Mouse (Mus musculus): ENCODE data around the gene Sstr2.

Gene Sstr2

DNA sequence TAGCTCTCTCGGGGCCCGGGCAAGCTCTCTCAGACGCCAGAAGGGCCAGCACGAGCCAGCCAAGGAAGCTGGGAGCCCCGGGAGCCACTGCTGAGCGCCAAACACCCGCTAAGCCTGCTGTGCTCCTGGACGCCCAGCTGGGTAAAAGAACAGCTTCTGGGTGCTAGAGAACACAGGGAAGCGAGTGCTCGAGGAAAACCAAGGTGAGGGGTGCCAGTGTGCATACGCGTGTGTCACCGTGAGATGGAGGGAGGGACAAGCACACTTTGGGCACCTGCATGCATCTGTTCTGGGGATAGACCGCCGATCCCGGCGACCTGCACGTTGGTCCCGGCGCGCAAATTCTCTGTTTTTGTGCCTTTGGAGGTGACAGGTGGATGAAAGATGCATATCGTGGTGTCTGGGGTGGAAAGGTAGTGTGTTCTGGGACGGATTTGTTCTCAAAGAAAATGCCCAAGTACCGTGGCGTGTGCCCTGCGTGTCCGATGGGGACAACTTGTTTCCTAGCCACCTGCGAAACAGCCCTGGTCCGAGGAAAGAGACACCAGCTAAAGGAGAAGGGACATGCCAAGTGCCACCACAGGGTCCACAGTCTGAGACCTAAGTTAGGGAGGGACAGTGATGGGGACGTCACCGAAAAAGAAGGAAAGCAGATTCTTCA lies 408 bp downstream of the Sstr2 start:
- no peak for DNase-seq (ENCODE audit: low spot score in 2 of 2)

DNA sequence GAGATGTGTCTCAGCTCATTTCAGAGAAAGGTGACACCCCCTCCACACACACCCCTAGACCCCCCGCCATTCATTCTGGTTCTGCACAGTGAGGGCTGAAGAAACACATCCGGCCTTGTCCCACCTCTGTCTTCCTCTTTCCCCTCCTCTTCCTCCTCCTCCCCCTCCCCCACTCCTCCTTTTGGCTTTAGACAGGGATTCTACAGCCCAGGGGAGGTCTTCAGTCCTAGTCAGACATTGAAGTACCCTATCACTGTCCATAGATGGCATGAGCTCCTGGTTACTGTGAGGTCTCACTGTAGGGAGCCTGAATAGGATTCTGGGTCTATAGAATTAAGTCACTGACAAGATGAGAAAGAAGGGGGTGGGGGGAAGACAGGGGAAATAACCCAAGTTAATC lies 1.9 kb downstream of the Sstr2 start:
- DNase-seq (ENCODE audit: low spot score in 2 of 2), result no peak

DNA sequence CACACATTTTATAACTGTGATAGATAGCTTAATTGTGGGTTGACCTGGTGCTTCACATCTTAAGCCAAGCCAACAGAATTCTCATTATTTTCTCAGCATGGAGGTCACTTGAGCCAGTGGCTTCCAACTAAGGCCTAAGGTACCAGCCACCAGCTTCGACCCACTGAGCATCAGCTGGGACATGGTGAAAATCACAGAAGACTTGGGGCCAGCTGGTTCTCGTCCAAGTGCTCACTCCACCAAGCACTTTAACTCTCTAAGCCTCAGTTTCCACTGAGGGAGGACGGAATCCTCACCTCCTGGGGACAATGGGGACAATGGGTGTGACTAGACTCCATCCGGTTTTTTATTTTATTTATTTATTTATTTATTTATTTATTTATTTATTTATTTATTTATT lies 2.9 kb downstream of the Sstr2 start:
- DNase-seq (ENCODE audit: low spot score in 2 of 2), result no peak

DNA sequence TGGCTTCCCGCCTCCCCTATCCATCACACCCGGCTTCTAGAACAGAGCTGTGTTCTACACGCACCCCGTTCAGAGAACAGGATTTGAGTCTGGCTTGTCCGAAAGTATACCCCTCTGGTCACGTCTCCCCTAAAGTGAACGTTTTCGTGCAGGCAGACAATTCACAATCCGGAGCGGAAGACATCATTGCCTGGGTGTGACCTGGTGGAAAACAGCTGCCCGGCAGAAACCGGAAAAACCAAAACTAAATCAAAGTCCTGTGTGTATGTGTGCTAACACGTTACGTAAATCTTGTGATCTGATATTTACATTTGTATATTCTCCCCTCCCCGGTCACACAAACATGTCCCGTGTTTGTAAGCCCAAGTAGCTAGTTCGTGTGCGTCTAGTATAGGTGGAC lies 6.3 kb downstream of the Sstr2 start:
- no peak for DNase-seq (ENCODE audit: low spot score in 2 of 2)

DNA sequence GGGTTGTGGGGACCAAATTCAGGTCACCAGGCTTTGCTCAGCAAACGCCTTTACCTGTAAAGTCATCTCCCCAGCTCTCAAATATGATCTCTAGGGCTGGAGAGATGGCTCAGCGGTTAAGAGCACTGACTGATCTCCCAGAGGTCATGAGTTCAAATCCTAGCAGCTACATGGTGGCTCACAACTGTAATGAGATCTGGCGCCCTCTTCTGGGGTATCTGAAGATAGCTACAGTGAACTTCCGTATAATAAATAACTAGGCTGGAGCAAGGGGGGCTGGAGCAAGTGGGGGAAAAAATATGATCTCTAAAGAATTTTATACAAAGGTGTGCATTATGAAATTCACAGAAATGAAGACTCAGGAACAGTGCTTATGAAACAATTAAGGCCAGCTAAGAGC lies 8.6 kb downstream of the Sstr2 start:
- DNase-seq (ENCODE audit: low spot score in 2 of 2), result no peak

DNA sequence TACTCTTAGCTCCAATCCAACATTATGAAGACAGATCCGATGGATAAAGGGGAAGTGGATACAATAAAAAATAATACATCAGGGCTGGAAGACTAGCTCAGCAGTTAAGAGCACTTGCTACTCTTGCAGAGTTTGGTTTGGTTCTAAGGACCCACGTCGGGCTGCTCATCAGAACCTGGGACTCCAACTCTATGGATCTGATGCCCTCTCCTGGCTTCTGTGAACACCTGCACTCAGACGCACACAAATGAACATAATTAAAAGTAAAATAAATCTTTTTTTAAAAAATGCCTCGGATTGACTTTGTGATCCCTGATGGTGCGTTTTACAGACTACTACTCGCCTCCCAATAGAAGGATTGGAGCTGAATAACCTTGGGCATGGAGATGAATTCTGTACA lies 11.5 kb downstream of the Sstr2 start:
- no peak for DNase-seq (ENCODE audit: low spot score in 2 of 2)

DNA sequence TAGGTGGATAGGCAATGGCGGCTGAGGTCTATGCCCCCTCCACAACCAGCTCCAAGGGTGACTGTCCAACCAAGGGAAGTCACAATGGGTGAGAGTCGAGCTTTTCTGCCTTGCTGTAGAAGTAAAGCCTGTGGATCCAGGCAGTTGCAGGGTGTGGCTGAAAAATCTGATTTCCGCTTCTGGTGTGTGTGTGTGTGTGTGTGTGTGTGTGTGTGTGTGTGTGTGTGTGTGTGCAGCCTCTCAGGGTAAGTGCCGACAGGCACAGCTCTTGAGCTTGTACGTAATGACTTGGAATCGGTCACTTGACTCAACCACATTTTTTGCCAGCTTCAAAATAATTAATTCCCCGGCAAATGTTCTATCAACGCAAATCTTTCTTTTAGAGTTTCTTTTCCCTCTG lies 12.2 kb downstream of the Sstr2 start:
- DNase-seq (ENCODE audit: low spot score in 2 of 2), result no peak

DNA sequence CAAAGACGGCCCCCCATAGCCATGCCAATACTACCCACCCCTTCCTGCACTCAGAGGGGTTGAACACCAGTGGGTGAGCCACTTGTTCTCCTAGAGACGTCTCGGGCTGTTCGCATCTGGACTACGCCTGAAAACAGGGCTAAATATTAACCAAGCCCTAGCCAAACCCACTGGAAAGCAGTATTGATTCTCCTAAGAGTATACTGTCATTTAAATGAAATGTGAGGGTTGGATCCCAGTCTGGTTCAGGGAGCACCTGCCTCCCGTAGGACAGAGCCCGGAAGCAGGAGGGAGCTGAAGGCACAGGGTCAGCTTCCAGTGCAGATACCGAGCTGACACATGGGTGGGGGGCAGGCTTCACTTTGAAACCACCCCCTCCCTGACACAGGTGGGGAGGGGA lies 12.7 kb downstream of the Sstr2 start:
- DNase-seq (ENCODE audit: low spot score in 2 of 2), result no peak

DNA sequence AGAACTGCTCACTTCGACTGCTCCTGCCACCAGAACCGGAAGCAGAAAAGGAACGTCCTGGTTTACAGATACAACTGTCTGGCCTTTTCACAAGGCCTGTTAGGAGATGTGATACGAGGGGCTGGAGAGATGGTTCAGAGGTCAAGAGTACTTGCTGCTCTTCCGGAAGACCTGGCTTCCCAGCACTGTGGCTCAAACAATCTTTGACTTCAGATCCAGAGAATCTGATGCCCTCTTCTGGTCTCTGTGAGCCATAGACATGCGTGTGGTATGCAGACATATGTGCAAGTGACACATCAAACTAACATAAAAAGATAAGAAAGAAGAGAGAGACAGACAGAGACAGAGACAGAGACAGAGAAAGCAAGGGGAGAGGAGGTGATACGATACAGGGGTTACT lies 13.2 kb downstream of the Sstr2 start:
- DNase-seq (ENCODE audit: low spot score in 2 of 2), result no peak

DNA sequence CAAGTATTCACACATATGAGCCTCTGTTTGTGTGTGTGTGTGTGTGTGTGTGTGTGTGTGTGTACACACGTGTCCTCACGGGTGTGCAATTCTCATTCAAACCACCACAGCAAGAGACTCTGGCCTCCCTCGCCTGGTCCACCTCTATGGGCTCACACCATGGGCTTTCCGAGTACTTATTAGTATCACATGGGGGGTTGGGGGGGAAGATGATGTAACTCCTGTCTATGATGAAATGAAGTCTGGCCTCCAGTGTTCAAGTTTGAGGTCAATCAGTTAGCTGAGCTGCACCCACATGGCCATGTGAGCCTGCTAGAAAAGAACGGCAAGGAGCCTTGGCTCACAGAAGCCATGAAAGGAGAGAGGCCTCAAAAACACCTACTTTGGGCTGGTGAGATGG lies 14.3 kb downstream of the Sstr2 start:
- DNase-seq (ENCODE audit: low spot score in 2 of 2), result no peak

DNA sequence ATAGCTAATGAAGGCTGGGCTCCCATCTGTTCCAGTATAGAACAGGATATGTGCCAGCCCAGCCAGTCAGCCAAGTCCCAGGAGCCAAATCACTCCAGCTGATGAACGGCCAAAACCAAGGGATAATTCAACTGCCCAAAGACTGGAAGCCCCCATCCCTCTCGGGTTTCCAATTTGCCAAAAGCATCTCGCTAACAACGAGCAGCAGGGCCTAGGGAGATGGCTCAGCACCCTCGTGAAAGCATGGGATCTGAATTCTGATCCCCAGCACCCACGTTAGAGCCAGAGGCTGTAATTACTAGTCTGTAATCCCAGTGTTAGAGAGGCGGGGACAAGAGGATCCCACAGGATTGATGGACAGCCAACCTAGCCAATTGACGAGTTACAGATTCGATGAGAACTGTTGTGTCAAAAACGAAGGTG lies 15.6 kb downstream of the Sstr2 start:
- no peak for DNase-seq (ENCODE audit: low spot score in 2 of 2)

DNA sequence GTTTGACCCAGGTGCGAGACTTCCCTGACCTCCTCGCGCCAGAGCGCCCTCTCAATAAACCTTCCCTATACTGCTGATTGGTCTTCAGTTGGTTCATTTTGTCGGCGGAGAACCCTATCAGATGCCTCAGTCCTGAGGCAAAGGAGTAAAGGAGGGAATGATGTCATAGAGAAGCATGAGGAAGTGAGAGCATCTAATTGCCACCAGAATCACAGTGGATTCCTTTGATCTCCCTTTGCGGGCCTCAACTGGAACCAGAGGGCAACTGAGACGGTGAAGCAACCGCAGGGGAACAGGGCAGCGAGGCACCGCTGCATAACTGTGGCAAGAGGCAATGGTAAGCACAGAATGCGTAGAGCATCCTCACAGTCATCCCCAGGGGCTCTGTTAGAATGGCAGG lies 19.5 kb downstream of the Sstr2 start:
- DNase-seq (ENCODE audit: low spot score in 2 of 2), result no peak

DNA sequence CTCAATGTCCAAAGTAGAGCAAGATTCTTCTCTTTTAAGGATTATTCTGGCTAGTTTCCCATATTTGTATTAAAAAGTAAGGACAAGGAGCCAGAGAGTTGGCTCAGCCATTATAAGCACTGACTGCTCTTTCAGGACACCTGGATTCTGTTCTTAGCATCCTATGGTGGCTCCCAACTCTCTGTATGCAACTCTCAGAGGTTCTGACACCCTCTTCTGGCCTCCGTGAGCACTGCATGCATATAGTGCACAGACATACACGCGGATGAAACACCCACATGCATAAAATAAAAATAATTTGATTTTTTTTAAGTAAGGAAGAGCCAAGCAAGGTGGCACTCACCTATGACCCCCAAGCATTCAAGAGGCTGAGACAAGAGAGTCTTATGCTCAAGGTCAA lies 26.0 kb downstream of the Sstr2 start:
- DNase-seq (ENCODE audit: low spot score in 2 of 2), result no peak

DNA sequence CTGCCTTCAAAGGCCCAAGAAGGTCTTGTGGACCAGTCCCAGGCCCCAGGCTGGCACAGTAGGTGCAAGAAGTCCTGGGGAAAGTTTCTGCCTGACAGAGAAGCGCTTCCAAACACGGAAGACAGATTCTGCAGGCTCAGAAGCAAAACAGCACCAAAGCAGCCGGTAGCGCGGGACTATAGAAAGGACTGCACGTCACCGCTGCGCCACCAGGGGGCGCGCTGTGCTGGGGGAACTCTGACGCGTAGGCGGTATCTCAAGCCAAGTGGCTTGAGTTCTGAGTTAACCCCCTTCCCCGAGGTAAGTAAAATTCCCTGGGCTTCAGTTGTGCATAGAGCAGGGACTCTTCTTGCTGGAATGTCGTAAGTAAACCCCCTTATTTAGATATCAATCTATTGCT lies 29.0 kb downstream of the Sstr2 start:
- peak; percentile 73 to 74 for DNase-seq (ENCODE audit: low spot score in 2 of 2)

DNA sequence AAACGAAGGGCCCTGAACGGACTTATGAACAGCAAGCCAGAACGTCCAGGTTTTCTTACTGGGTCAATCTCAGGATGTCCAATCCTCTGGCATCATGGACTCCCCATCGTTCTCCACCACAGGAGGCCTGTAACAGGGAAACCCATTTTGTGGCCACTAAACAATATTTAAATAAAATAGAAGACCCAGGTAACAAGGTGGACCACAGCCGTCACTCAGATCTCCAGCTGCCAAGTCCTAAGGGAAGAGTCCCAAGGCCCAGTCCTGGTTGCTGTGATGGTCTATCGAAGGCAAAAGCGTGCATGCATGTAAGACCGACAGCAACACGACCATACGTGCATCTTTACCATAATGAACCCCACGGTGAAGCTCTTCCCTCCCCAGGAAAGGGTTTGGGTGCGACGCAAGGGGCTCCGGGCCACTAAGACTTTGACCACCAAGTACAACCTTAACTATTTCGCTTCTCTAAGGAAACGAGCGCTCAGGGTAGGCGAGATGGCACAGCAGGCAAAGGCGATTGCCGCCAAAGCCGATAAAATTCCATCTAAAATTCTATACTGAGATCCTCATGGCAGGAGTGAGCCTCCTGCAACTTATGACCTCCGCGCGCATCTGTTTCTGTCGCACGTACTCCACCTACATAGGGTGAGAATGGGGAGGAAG lies 29.7 kb downstream of the Sstr2 start, which contains the start of gene Cog1:
Gene Cog1, plus strand, starts transcription at position 480 of the 663 bp plus-strand sequence.
- no peak for DNase-seq (ENCODE audit: low spot score in 2 of 2)

DNA sequence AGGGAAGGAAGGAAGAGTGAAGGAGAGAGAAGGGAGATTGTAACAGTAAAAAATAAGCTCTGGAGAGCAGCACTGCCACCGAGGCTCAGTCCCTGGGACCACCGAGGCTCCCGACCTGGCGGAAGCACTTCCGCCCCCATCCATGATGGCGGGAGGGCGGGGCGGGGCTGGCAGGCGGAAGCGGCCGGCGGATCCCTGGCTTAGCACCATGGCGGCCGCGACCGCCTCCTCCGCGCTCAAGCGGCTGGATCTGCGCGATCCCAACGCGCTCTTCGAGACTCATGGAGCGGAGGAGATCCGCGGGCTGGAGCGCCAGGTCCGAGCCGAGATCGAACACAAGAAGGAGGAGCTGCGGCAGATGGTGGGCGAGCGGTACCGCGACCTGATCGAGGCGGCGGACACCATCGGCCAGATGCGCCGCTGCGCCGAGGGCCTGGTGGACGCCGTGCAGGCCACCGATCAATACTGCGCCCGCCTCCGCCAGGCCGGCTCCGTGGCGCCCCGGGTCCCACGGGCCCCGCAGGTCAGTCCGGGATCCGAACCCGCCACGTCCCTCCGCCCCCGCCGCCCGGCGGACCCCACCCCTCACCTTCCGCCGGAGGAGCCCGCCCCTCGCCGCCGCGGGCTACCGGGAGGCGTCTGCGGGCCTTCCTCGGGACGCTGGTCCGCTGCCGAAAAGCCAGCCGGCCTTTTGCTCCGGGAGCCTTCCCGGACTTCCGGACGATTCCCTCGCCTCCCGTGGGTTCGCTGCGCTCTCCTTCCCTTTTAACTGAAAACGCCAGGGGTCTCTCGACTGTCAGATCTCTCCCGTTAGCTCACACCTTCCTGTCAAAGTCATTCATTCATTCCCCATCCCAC lies 30.4 kb downstream of the Sstr2 start, which contains the start of gene Slc39a11:
Gene Slc39a11, minus strand, starts transcription at position 727 of the 858 bp plus-strand sequence.
- DNase-seq (ENCODE audit: low spot score in 2 of 2), result peak in 1 of 2 experiments; percentile 61

DNA sequence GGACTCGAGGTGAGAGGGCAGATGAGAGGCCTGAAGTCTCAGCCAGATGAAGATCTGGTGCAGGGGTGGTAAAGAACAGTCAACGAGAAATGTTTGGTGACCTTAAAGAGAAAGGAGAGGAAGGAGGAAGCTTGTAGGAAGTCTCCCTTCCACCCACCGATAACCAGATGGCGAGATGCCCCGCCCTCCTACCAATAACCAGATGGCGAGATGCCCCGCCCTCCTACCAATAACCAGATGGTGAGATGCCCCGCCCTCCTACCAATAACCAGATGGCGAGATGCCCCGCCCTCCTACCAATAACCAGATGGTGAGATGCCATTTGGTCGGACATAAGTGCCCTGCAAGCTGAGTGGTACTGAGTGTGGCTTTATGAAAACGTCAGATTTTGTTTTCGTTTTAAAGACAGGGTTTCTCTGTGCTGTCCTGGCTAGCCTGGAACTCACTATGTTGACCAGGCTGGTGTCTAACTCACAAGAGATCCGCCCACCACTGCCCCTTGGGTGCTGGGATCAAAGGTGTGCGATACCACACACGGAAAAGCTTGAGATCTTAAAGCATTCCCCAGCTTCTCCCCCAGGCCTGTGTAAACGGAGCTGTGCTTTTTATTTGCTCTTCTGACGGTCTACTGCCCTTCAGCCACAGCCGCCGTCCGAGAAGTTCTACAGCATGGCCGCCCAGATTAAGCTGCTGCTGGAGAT lies 32.2 kb downstream of the Sstr2 start:
- DNase-seq (ENCODE audit: low spot score in 2 of 2), result no peak

DNA sequence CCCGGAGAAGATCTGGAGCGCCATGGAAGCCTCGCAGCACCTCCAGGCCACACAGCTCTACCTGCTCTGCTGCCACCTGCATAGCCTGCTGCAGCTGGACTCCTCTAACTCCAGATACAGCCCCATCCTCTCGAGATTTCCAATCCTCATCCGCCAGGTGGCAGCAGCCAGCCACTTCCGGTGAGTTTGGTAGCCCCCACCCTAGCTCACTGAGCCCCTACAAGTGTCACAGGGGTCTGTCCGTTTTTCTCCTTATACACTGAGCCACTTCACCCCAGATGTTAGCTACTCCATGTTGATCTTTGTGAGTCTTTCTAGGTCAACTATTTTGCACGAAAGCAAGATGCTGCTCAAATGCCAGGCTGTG lies 32.7 kb downstream of the Sstr2 start:
- DNase-seq (ENCODE audit: low spot score in 2 of 2), result no peak

DNA sequence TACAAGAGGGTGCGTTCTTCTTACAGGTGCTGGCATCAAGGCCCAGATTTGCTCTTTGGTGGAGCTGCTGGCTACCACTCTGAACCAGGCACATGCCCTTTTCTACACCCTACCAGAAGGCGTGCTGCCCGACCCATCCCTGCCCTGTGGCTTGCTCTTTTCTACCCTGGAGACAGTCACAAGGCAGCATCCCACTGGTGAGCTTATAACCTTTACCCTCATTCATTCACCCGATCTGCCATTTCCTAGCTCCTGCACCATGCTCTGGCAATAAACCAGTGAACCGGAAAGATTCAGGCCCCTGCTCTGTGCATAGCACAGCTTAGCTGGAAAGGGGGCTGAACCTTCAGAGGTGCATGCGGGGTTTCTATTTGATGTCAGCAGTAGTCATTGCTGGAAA lies 33.4 kb downstream of the Sstr2 start:
- no peak for DNase-seq (ENCODE audit: low spot score in 2 of 2)

DNA sequence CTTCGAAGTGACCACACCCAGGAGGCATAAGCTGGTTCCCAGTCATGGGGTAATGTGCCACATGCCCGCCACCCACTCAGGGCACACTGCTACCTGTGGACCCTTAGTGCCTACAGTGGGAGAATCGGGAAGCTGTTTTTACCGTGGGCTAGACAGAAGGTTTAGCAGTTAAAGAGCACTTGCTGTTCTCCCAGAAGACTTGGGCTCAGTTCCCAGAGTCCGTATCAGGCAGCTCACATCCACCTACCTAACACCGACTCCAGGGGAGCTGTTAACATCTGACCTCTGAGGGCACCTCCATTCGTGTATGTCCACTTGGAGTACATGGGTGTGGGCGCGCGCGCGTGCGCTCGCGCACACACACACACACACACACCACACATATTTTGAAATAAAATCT lies 35.0 kb downstream of the Sstr2 start:
- no peak for DNase-seq (ENCODE audit: low spot score in 2 of 2)

DNA sequence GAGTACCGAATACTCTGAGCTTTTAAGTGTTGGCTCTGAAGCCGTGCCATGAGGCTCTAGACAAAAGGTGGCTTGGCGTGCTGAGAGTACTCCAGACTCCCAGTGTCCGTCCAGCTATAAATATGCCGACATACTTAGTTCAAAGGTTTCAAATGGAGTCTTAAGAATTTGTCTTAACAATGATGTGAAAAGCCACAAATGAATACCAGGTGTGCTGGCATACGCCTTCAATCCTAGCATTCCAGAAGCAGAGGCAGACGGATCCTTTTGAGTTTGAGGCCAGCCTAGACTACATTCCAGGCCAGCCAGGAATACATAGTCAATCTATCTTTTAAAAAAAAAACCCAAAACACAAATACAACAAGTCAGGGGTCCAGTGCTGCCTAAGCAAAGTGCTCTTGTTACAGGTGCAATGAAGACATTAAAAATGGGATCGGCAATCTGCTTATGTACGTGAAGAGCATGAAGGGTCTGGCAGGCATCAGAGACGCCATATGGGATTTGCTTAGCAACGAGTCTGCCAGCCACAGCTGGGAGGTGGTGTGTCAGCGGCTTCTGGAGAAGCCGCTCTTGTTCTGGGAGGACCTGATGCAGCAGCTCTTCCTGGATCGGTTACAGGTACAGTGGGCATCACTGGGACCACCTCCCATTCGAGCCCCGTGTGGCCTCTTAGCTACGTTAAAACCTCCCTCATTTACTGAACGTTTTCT lies 35.6 kb downstream of the Sstr2 start:
- no peak for DNase-seq (ENCODE audit: low spot score in 2 of 2)

Measured in frontal cortex, postnatal 10 days (tissue).